22 mouse cellular contexts compared by ENCODE assay signal in the genomic region with DNA sequence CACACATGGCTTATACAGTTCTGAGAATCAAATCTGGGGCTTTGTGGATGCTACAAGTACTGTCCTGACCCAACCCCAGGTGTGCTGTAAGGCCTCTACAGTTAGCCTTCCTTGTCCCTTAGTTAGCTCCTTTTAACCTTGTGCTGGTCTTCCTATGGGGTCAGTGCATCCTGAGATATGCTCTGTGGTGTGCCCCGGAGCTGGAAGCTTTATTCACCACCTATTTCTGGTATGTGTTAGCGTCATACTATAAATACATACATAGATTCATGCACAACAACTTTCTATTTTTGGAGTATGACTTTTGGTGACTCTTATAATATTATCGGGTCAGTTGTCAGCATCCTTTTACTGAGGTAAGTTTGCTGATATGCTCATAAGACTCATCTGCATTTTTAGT. TPM values are rescaled to one million over a fixed set of nuclear protein-coding genes. Genes with fewer than 3 reads are reported as not detected.
"Had no signal": no experiment of that assay in that cellular context is flagged by ENCODE, and none has a peak within 500 bp of the region (broad histone marks: within the 10 kb centered on the region; RNA-seq: fewer than 3 reads in every experiment).

No protein-coding gene starts in this region.

- H3K4me1 ChIP-seq: midbrain, embryonic 10.5 days; midbrain, embryonic 12.5 days; neural tube, embryonic 13.5 days; neural tube, embryonic 15.5 days had no signal

- H3K4me3 ChIP-seq: midbrain, embryonic 10.5 days; midbrain, embryonic 12.5 days; myocyte; neural tube, embryonic 13.5 days; neural tube, embryonic 15.5 days had no signal

- ATAC-seq: midbrain, embryonic 16.5 days had no signal

- H3K27me3 ChIP-seq: midbrain, embryonic 12.5 days; neural tube, embryonic 13.5 days; neural tube, embryonic 15.5 days had no signal

- H3K9me3 ChIP-seq: midbrain, embryonic 12.5 days; neural tube, embryonic 15.5 days had no signal

- H3K9ac ChIP-seq: lung, embryonic 14.5 days; midbrain, embryonic 12.5 days; neural tube, embryonic 13.5 days; neural tube, embryonic 15.5 days had no signal

- H3K4me2 ChIP-seq: lung, embryonic 14.5 days; midbrain, embryonic 12.5 days; neural tube, embryonic 13.5 days; neural tube, embryonic 15.5 days had no signal

- DNase-seq: lung, embryonic 14.5 days; lung, postnatal 10 days; lung, postnatal 4 days; midbrain, embryonic 14.5 days; retina, postnatal 1 day; right cerebral cortex, adult 18-20 months; right cerebral cortex, postnatal 25 days; right cerebral cortex, postnatal 4 days; spleen, adult 18-20 months; thymus, adult 18-20 months; thymus, postnatal 14 days; thymus, postnatal 36 days had no signal

- H3K27ac ChIP-seq: midbrain, embryonic 10.5 days; midbrain, embryonic 12.5 days; neural tube, embryonic 13.5 days; neural tube, embryonic 15.5 days had no signal

RNA-seq across cellular contexts. Expression of a gene that starts 12.2 kb away (rescaled TPM):
- total RNA-seq: megakaryocyte, adult 5-6 weeks; megakaryocyte-erythroid progenitor cell, adult 5-6 weeks had no signal
- polyA plus RNA-seq: small intestine, adult 2 months had no signal

RNA-seq across cellular contexts. Expression of a gene that starts 42.7 kb away (rescaled TPM):
- total RNA-seq: megakaryocyte-erythroid progenitor cell, adult 5-6 weeks had no signal
- polyA plus RNA-seq: lung, embryonic 16.5 days; small intestine, adult 2 months had no signal

RNA-seq across cellular contexts. Expression of a gene that starts 47.6 kb away (rescaled TPM):
- polyA plus RNA-seq: myocyte had no signal
